Mouse (Mus musculus) neural tube, embryonic 14.5 days (tissue): ENCODE measurements at regions not wholly inside any gene's neighbourhood (a gene's known extent, or its start where the extent isn't known, plus 50 kb on each side); places are given as distances from the start of the nearest gene placed in this dataset.

ENCODE experiments used
- ATAC-seq: fragments of 200-750 bp; cut with Nextera tagmentation; 2 replicates; pipeline ENCODE4 v1.8.0; 2017; ENCODE audit warnings: low read depth, mild to moderate bottlenecking, moderate TSS enrichment, moderate library complexity
- H3K27ac ChIP-seq: fragments of 300-500 bp; sonication (generic); 2 replicates; pipeline ENCODE4 v1.5.1; 2014; ENCODE audit warnings: low read depth, mild to moderate bottlenecking, control low read depth, low read length, moderate library complexity, mixed read lengths
- H3K27me3 ChIP-seq: fragments of 300-500 bp; sonication (generic); 2 replicates; pipeline ENCODE4 v1.6.1; 2014; ENCODE audit warnings: low read length; ENCODE audit not compliant: control insufficient read depth, insufficient read depth
- H3K36me3 ChIP-seq: fragments of 300-500 bp; sonication (generic); 2 replicates; pipeline ENCODE4 v1.6.1; 2014; ENCODE audit warnings: low read length, mixed read lengths; ENCODE audit not compliant: control insufficient read depth, insufficient read depth
- H3K4me1 ChIP-seq: fragments of 300-500 bp; sonication (generic); 2 replicates; pipeline ENCODE4 v1.6.1; 2014; ENCODE audit warnings: low read length; ENCODE audit not compliant: control insufficient read depth, insufficient read depth
- H3K4me2 ChIP-seq: fragments of 300-500 bp; sonication (generic); 2 replicates; pipeline ENCODE4 v1.6.1; 2014; ENCODE audit warnings: mild to moderate bottlenecking, low read depth, low read length, control low read depth
- H3K4me3 ChIP-seq: fragments of 300-500 bp; sonication (generic); 2 replicates; pipeline ENCODE4 v1.5.1; 2014; ENCODE audit warnings: low read depth, low read length, control low read depth, mixed read lengths
- H3K9ac ChIP-seq: fragments of 300-500 bp; sonication (generic); replicated peaks from 2 replicates; pipeline ENCODE4 v1.6.1; 2014; ENCODE audit warnings: low read depth, mild to moderate bottlenecking, control low read depth, low read length, mixed read lengths
- H3K9me3 ChIP-seq: fragments of 300-500 bp; sonication (generic); 2 replicates; pipeline ENCODE4 v1.6.1; 2016; ENCODE audit warnings: low read length; ENCODE audit not compliant: control insufficient read depth
- WGBS: fragments of 180-500 bp; shearing (Covaris S2); extraction: QIAGEN DNeasy Blood & Tissue Kit; methylation state at CpG from one replicate; pipeline ENCODE4 v1.1.7; 2014; 5-methylcytosine and 5-hydroxymethylcytosine counted together

DNA sequence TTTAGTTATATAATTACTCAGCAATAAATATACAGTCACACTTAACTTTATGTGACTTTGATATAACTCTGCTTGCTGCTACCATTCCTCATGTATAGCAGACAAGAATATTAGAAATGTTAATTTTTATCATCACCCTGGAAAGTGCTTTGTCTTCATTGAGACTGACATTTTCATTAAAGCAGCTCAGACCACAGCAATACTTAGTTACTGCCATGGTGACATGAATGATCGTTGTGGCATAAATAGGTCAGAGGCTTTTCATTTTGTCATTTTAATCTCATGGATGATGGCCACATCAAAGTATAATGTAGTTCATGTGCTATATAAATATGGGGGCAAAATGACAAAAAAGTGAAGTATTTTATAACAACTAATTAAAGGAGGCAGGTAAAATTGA, 498.1 kb downstream of the Slc22a22 start:
- no peak; the same call in 1 of the 2 replicates for ATAC-seq
- H3K36me3 ChIP-seq, result no peaks in the 10 kb centered on the region
- WGBS, result 71% methylated on average over 1 of the region's 1 CpGs
- no peak overlapping the region for H3K9ac ChIP-seq
- no peaks in the 10 kb centered on the region for H3K27me3 ChIP-seq
- no peak overlapping the region for H3K4me2 ChIP-seq
- H3K4me1 ChIP-seq, result no peaks in the 10 kb centered on the region
- no peaks in the 10 kb centered on the region for H3K9me3 ChIP-seq
- H3K4me3 ChIP-seq, result no peak overlapping the region
- no peak overlapping the region for H3K27ac ChIP-seq

DNA sequence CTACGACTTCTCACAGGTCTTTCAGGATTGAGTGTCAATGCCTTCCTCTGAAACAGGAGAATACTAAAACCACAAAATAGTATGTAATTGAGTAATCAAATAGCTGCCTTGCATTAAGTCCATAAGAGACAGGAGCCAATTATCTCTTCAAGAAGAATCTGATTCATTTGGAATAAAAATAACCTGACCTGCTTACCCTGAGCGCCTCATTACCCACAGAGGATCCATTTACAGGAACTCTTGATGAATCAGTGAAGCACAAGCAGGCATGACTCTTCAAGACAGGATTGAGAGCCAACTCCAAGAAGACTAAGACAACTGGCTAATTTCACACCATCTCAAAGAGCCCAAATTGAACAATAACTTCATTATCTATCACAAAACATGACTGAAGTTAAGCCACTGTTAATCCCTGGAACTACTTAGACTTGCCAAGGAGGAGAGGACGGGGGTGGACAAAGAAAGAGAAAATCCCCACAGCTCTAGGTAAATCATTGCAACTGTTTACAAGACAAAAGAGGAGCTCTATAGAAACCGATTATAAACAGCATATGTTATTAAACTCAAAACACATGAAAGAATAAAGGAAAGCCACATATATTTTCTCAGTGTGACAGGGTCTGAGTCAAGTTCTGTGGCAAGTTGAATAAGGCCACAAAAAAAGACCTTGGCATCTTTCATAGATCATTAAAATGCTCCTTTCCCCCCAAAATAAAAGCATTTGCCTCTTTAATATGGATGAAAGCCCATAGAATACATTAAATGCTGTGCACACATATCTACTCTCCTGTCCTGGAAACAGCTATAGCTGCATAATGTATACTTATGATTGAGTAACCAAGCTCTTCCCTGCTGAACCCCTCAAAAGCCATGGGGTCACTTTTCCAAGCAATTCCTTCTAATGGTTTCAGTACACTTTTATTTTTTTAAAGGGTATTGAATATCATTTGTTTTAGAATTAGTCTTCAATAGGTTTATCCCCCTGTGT, 501.7 kb downstream of the Slc22a22 start:
- Histone ChIP-seq H3K27ac (no peak overlapping the region), H3K9ac (no peak overlapping the region), H3K9me3 (no peaks in the 10 kb centered on the region), H3K4me2 (no peak overlapping the region), H3K36me3 (no peaks in the 10 kb centered on the region), H3K4me3 (no peak overlapping the region), H3K27me3 (no peaks in the 10 kb centered on the region), H3K4me1 (no peaks in the 10 kb centered on the region)
- ATAC-seq, result no peak; the same call in 1 of the 2 replicates
- 46% methylated on average over 4 of the region's 4 CpGs for WGBS

DNA sequence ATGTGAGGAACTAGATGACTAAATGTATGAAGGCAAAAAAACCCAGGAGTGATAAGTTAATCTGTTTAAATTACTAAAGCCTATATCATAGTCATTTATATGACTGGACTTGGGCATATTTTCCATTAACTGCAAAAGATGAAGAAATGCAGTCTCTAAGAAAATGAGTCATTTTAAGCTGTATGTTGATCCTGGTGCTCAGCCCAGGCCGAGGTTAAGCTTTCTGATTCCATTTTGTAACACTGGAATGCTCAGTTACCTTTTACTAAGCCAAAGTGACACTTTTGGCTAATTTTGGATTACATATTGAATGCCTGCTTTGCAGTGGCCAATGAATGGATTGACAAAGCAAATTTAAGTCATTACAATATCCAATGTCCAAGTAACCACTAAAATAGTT, 507.3 kb downstream of the Slc22a22 start:
- Histone ChIP-seq H3K27me3 (no peaks in the 10 kb centered on the region), H3K9me3 (no peaks in the 10 kb centered on the region), H3K9ac (no peak overlapping the region), H3K4me3 (no peak overlapping the region), H3K36me3 (no peaks in the 10 kb centered on the region), H3K4me1 (no peaks in the 10 kb centered on the region), H3K4me2 (no peak overlapping the region), H3K27ac (no peak overlapping the region)
- no peak for ATAC-seq
- 90% methylated on average over 1 of the region's 1 CpGs for WGBS

DNA sequence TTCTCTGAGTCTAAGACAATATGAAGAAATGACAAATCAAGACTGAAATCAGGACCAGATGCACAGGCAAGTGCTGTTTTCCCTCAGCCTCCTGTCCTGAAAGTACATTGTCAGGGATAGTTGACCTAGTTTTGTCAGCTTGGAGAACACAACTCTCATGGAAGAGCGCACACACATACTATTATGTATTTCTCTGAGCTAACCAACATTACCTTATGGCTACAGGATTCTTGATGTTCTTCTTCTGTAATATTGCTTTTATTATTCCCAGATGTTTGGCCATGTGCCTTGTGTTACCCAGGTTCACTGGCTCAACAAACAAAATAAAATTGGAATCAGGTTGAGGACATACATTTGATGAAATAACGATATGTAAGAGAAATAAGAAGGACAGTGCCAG, 521.1 kb downstream of the Slc22a22 start:
- H3K27ac ChIP-seq, result no peak overlapping the region
- no peak overlapping the region for H3K4me2 ChIP-seq
- H3K4me3 ChIP-seq, result no peak overlapping the region
- WGBS, result 90% methylated on average over 2 of the region's 2 CpGs
- H3K27me3 ChIP-seq, result no peaks in the 10 kb centered on the region
- H3K9me3 ChIP-seq, result no peaks in the 10 kb centered on the region
- H3K36me3 ChIP-seq, result no peaks in the 10 kb centered on the region
- no peak overlapping the region for H3K9ac ChIP-seq
- no peak for ATAC-seq
- H3K4me1 ChIP-seq, result no peaks in the 10 kb centered on the region

DNA sequence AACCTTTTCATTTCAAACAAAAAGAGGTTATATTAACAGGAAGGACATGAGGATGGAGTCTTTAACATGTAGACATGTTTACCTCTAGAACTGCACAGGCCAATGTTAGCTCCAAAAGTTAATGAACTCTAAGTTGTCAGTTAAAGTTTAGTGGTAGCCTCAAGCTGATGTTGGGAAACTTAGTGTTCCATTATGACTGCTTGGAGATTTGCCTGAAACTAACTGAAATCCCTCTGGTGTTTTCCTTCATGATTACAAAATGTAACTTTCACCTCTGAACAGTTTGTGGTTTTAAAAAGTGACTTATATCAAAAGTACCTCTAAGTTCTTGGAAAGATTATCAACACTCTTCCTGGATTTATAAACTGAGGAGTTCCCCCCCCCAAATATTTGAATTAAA, 525.2 kb downstream of the Slc22a22 start:
- Histone ChIP-seq H3K27ac (no peak overlapping the region), H3K27me3 (no peaks in the 10 kb centered on the region), H3K4me3 (no peak overlapping the region), H3K4me2 (no peak overlapping the region), H3K9ac (no peak overlapping the region), H3K9me3 (no peaks in the 10 kb centered on the region), H3K4me1 (no peaks in the 10 kb centered on the region), H3K36me3 (no peaks in the 10 kb centered on the region)
- no peak for ATAC-seq

DNA sequence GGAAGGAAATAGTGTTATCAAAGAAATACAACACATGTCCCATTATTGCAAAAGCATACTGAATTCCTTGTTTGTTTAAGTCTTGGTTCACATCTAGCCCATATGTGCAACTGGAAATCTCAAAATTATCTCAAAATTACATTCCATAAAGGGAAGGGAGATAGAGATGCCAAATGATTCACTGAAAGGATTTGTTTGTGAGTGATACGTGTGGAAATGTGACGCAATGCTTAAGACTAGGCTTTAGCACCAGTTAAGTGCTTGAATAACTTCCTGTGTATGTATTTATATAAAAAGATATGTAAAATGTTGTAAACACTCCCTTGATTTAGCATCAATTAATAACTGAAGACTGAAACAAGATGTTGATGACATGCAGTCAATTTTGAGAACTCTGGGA, 526.6 kb downstream of the Slc22a22 start:
- no peak overlapping the region for H3K4me2 ChIP-seq
- H3K4me1 ChIP-seq, result no peaks in the 10 kb centered on the region
- H3K9me3 ChIP-seq, result no peaks in the 10 kb centered on the region
- 94% methylated on average over 2 of the region's 2 CpGs for WGBS
- H3K4me3 ChIP-seq, result no peak overlapping the region
- H3K27me3 ChIP-seq, result no peaks in the 10 kb centered on the region
- ATAC-seq, result no peak
- H3K27ac ChIP-seq, result no peak overlapping the region
- no peak overlapping the region for H3K9ac ChIP-seq
- no peaks in the 10 kb centered on the region for H3K36me3 ChIP-seq

DNA sequence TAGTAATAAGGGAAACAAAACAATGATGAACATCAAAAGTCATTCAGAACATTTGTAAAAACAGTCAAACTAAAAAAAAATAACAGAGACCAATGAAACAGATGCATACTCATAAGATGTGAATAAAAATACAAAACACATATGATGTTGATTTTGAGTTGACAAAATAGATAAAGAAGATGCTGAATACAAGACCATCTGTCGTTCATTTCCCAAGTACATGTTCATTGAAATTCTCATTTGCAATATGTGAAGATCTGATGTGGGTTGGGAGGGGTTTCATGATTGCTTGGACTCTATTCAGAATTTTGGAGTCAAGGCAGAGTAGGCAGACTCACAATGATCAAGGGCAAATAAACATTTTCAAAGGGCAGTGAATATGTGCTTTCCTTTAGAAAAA, 536.5 kb downstream of the Slc22a22 start:
- H3K4me2 ChIP-seq, result no peak overlapping the region
- no peak overlapping the region for H3K27ac ChIP-seq
- H3K4me1 ChIP-seq, result no peaks in the 10 kb centered on the region
- 98% methylated on average over 1 of the region's 1 CpGs for whole genome bisulfite sequencing
- no peaks in the 10 kb centered on the region for H3K36me3 ChIP-seq
- no peak overlapping the region for H3K9ac ChIP-seq
- no peak overlapping the region for H3K4me3 ChIP-seq
- no peaks in the 10 kb centered on the region for H3K9me3 ChIP-seq
- no peak for ATAC-seq
- H3K27me3 ChIP-seq, result no peaks in the 10 kb centered on the region

DNA sequence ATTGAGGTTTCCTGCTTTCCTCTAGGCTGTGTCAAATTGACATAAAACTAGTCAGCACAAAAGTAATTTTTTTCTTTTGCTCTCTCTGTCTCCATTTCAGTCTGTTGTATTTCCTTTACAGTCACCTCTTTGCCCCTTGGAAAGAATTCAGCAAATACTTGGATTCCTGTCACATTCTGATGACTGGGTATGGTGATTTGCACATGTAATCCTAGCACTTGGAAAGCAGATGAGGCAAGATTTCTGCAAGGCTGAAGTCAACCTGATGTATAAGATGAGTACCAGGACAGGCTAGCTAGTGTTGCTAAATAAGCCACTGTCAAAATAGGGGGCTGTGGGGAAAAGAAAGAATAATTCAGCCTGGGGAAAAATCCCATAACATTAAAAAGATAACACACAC, 580.9 kb downstream of the Slc22a22 start:
- Histone ChIP-seq H3K4me2 (no peak overlapping the region), H3K36me3 (no peaks in the 10 kb centered on the region), H3K9ac (no peak overlapping the region), H3K27me3 (no peaks in the 10 kb centered on the region), H3K4me3 (no peak overlapping the region), H3K4me1 (no peaks in the 10 kb centered on the region), H3K27ac (no peak overlapping the region), H3K9me3 (no peaks in the 10 kb centered on the region)
- no peak for ATAC-seq

DNA sequence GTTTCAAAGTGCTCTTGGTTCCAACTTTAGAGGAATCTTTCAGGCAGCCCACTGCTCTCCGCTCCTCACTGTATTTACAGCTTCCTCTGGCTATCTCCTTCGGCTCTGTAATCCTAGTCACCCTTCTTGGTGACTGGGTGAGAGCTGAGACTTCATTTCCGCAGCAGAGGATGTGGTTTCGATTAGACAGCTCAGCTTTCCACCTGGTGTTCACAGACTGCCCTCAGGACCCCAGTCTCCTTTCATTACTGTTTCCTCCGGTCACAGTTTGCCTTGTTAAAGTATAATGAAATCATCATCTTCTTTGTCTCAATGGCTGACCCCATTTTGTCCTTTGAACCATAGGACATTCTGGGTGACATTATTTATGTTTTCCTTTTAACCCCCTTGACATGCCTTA, 595.9 kb downstream of the Slc22a22 start:
- Histone ChIP-seq H3K9ac (no peak overlapping the region), H3K4me3 (no peak overlapping the region), H3K4me2 (no peak overlapping the region), H3K27me3 (no peaks in the 10 kb centered on the region), H3K9me3 (no peaks in the 10 kb centered on the region), H3K4me1 (no peaks in the 10 kb centered on the region), H3K27ac (no peak overlapping the region), H3K36me3 (no peaks in the 10 kb centered on the region)
- WGBS, result 18% methylated on average over 5 of the region's 5 CpGs
- no peak for ATAC-seq
